Mouse (Mus musculus) intestine, embryonic 15.5 days (tissue): ENCODE results near the gene Gm11027. TPM values are rescaled to one million over a fixed set of nuclear protein-coding genes. Genes with fewer than 3 reads are reported as not detected.
"Not testable (repeated sequence)": the region's sequence is repeated elsewhere in the genome, so short reads cannot be mapped to it uniquely, and the experiment has no call there.

ENCODE experiments used
- ATAC-seq: fragments of 200-750 bp; cut with Nextera tagmentation; 2 replicates; pipeline ENCODE4 v1.8.0; 2017; ENCODE audit warnings: moderate TSS enrichment, moderate library complexity
- H3K27ac ChIP-seq: fragments of 300-500 bp; sonication (generic); 2 replicates; pipeline ENCODE4 v1.5.1; 2015; ENCODE audit warnings: mild to moderate bottlenecking, inconsistent platforms
- H3K27me3 ChIP-seq: fragments of 300-500 bp; sonication (generic); replicated peaks from 2 replicates; pipeline ENCODE4 v1.6.1; 2015; ENCODE audit warnings: inconsistent platforms
- H3K36me3 ChIP-seq: fragments of 300-500 bp; sonication (generic); 2 replicates; pipeline ENCODE4 v1.6.1; 2015; ENCODE audit warnings: inconsistent platforms
- H3K4me1 ChIP-seq: fragments of 300-500 bp; sonication (generic); replicated peaks from 2 replicates; pipeline ENCODE4 v1.6.1; 2015; ENCODE audit warnings: inconsistent platforms
- H3K4me2 ChIP-seq: fragments of 300-500 bp; sonication (generic); replicated peaks from 2 replicates; pipeline ENCODE4 v1.6.1; 2015; ENCODE audit warnings: mild to moderate bottlenecking, inconsistent platforms
- H3K4me3 ChIP-seq: fragments of 300-500 bp; sonication (generic); replicated peaks from 2 replicates; pipeline ENCODE4 v1.5.1; 2015; ENCODE audit warnings: inconsistent platforms
- H3K9ac ChIP-seq: fragments of 300-500 bp; sonication (generic); 2 replicates; pipeline ENCODE4 v1.6.1; 2015; ENCODE audit warnings: inconsistent platforms
- H3K9me3 ChIP-seq: fragments of 300-500 bp; sonication (generic); 2 replicates; pipeline ENCODE4 v1.6.1; 2016; ENCODE audit warnings: inconsistent platforms
- WGBS: fragments of 180-500 bp; shearing (Covaris S2); methylation state at CpG from one replicate; pipeline ENCODE4 v1.1.7; 2015; 5-methylcytosine and 5-hydroxymethylcytosine counted together
- polyA plus RNA-seq: library from polyadenylated mRNA; unstranded; fragments of >200 nt; fragmentation: Nextera tagmentation; extraction: Ambion mirVana; gene quantifications from 2 replicates; pipeline ENCODE4 v1.2.1, GENCODE M21; 2015

Gene Gm11027
- not detected in 2 replicates for polyA plus RNA-seq

GRCm38 (mm10) chr12:116275086-116275485 is at the start of gene Gm11027:
Gm11027 (plus strand) TSS chr12:116275386.
- ATAC-seq, H3K27ac ChIP-seq, H3K9ac ChIP-seq, H3K4me2 ChIP-seq, H3K27me3 ChIP-seq, H3K36me3 ChIP-seq, H3K9me3 ChIP-seq, H3K4me1 ChIP-seq, H3K4me3 ChIP-seq: not testable (repeated sequence)
- 84% methylated on average over 2 of the region's 2 CpGs for WGBS

DNA sequence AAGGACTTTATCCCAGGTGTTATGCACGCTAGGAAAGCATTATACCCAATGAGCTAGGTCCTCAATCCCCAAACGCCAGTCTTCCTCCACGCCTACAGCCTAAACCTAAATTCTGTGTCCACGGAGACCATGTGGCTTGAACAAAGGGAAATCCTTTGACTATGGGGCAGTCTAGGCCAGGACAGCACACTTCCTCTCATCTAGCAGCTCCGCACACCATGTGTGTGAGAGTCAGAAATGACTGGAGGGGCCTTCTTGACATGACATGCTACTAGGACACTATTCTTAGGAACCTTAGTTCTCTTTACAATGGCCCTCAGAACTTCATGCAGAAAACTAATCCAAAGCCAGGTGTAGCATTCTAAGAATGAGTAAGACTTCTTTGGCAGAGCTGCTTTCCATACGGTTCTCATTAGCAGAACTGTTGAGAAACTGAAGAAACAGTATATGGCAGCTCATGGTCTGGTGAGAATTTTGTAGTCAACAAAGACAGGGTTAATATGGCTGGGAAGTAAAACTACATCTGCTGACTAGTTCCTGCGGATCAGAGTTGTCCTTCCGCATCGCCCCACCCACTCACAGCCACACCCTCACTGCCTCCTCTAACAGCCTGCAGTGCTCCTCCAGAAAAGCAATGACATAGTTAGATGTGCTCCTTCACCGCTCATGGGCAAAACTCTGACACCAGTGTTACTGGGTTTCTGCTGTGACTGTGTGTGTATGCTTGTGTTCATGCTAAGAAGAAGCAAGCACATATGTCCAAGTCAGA is 48.7 kb upstream of the Gm11027 start:
- Histone ChIP-seq H3K9ac (no peak overlapping the region), H3K36me3 (no peaks in the 10 kb centered on the region), H3K4me1 (no peaks in the 10 kb centered on the region), H3K27me3 (no peaks in the 10 kb centered on the region), H3K27ac (no peak overlapping the region), H3K9me3 (no peaks in the 10 kb centered on the region), H3K4me3 (no peak overlapping the region), H3K4me2 (no peak overlapping the region)
- no peak; the same call in 1 of the 2 replicates for ATAC-seq
- WGBS = 83% methylated on average over 10 of the region's 10 CpGs

DNA sequence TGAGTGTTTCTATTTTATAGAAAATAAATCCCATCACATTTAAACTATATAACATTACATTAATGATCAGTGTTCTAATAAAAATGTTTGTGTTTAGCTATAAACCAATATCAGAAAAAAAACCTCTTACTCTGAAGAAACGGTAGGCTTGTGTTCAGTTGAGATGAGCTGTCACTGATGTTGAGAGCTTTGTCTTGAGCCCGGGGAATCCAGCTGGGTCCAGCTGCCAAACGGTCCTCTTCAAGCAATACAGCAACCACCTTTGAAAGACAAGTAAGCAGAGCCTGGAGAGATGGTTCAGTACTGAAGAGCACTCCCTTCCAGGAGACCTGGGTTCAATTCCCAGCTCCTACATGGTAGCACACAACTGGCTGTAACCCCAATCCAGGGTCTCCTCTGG is 45.7 kb upstream of the Gm11027 start:
- no peak overlapping the region for H3K4me2 ChIP-seq
- ATAC-seq = no peak
- H3K9me3 ChIP-seq = no peaks in the 10 kb centered on the region
- H3K27ac ChIP-seq = no peak overlapping the region
- no peak overlapping the region for H3K4me3 ChIP-seq
- no peaks in the 10 kb centered on the region for H3K27me3 ChIP-seq
- WGBS = 60% methylated on average over 3 of the region's 3 CpGs
- no peak overlapping the region for H3K9ac ChIP-seq
- no peaks in the 10 kb centered on the region for H3K36me3 ChIP-seq
- H3K4me1 ChIP-seq = no peaks in the 10 kb centered on the region

DNA sequence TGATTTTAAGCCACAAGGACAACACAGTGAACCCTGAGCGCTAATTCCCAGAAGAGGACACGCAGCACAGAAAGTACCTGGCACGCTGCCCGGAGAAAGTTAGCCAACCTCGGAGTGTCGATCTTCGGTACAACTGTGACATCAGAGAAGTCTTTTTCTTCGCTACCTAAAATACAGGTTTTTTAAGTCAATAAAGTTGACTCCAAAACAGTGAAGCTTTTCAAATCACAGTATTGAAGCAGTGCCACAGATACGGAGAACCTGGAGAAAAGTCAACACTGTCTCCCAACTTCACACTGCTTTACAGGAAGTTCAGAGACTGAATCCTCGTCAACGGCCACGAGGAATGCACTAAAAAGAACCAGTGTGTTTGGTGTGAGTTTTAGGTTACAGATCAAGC is 43.6 kb upstream of the Gm11027 start:
- no peaks in the 10 kb centered on the region for H3K36me3 ChIP-seq
- no peaks in the 10 kb centered on the region for H3K27me3 ChIP-seq
- ATAC-seq = no peak
- H3K9me3 ChIP-seq = no peaks in the 10 kb centered on the region
- no peak overlapping the region for H3K27ac ChIP-seq
- WGBS = 58% methylated on average over 12 of the region's 12 CpGs
- no peaks in the 10 kb centered on the region for H3K4me1 ChIP-seq
- no peak overlapping the region for H3K4me3 ChIP-seq
- no peak overlapping the region for H3K9ac ChIP-seq
- H3K4me2 ChIP-seq = no peak overlapping the region

GRCm38 (mm10) chr12:116232061-116232460 is 43.1 kb upstream of the Gm11027 start:
- Histone ChIP-seq H3K27me3 (no peaks in the 10 kb centered on the region), H3K36me3 (no peaks in the 10 kb centered on the region), H3K4me3 (no peak overlapping the region), H3K9me3 (no peaks in the 10 kb centered on the region), H3K4me1 (no peaks in the 10 kb centered on the region), H3K9ac (no peak overlapping the region), H3K4me2 (no peak overlapping the region), H3K27ac (no peak overlapping the region)
- ATAC-seq = no peak
- 81% methylated on average over 1 of the region's 1 CpGs for WGBS

- WGBS = 74% methylated on average over 4 of the region's 4 CpGs
- no peaks in the 10 kb centered on the region for H3K4me1 ChIP-seq
- H3K9me3 ChIP-seq = no peaks in the 10 kb centered on the region
- no peaks in the 10 kb centered on the region for H3K27me3 ChIP-seq
- no peak overlapping the region for H3K4me2 ChIP-seq
- H3K9ac ChIP-seq = no peak overlapping the region
- H3K4me3 ChIP-seq = no peak overlapping the region
- ATAC-seq = peak; percentile 27; the same call in 1 of the 2 replicates
- H3K36me3 ChIP-seq = no peaks in the 10 kb centered on the region
- no peak overlapping the region for H3K27ac ChIP-seq
These were observed 39.8 kb upstream of the Gm11027 start for GRCm38 (mm10) chr12:116235356-116235755.

- no peaks in the 10 kb centered on the region; the same call in 1 of the 2 replicates for H3K36me3 ChIP-seq
- H3K9me3 ChIP-seq = no peaks in the 10 kb centered on the region
- no peak overlapping the region for H3K9ac ChIP-seq
- no peak for ATAC-seq
- H3K4me3 ChIP-seq = no peak overlapping the region
- WGBS = 77% methylated on average over 3 of the region's 3 CpGs
- no peaks in the 10 kb centered on the region for H3K27me3 ChIP-seq
- H3K4me2 ChIP-seq = no peak overlapping the region
- H3K27ac ChIP-seq = no peak overlapping the region
- no peaks in the 10 kb centered on the region for H3K4me1 ChIP-seq
These were observed 38.5 kb upstream of the Gm11027 start for GRCm38 (mm10) chr12:116236658-116237057.

DNA sequence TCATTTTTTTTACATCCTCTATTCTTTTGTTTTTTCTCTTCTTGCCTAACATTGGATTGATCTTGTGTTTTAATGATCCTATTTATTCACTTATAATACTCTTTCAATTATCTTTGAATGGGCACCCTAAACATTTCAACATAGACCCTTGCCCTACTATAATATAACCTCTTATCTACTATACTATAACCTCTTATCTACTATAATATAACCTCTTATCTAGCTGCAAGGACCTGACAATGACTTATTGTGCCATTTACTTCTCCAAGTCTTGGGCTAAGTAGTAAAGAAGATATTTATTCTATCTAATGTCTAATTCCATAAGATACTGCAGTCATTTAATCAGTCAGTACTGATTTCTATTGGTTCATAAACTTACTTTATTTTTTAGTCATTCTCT is 36.8 kb upstream of the Gm11027 start:
- Histone ChIP-seq H3K4me1 (no peaks in the 10 kb centered on the region), H3K9me3 (no peaks in the 10 kb centered on the region), H3K36me3 (no peaks in the 10 kb centered on the region; the same call in 1 of the 2 replicates), H3K27me3 (no peaks in the 10 kb centered on the region), H3K27ac (no peak overlapping the region), H3K4me2 (no peak overlapping the region), H3K9ac (no peak overlapping the region), H3K4me3 (no peak overlapping the region)
- peak; percentile 90 for ATAC-seq

- no peak overlapping the region for H3K4me2 ChIP-seq
- no peak overlapping the region for H3K4me3 ChIP-seq
- H3K27ac ChIP-seq = no peak overlapping the region
- H3K36me3 ChIP-seq = no peaks in the 10 kb centered on the region; the same call in 1 of the 2 replicates
- 77% methylated on average over 3 of the region's 3 CpGs for WGBS
- no peaks in the 10 kb centered on the region for H3K9me3 ChIP-seq
- peak; percentile 37; the same call in 1 of the 2 replicates for ATAC-seq
- H3K4me1 ChIP-seq = no peaks in the 10 kb centered on the region
- no peak overlapping the region for H3K9ac ChIP-seq
- H3K27me3 ChIP-seq = no peaks in the 10 kb centered on the region
These were observed 36.4 kb upstream of the Gm11027 start for GRCm38 (mm10) chr12:116238803-116239202.

- 74% methylated on average over 1 of the region's 1 CpGs for WGBS
- Histone ChIP-seq H3K27me3 (no peaks in the 10 kb centered on the region), H3K9me3 (no peaks in the 10 kb centered on the region), H3K36me3 (peaks cover 4% of the 10 kb centered on the region; the same call in 1 of the 2 replicates), H3K4me3 (no peak overlapping the region), H3K27ac (no peak overlapping the region), H3K4me1 (no peaks in the 10 kb centered on the region), H3K4me2 (no peak overlapping the region), H3K9ac (no peak overlapping the region)
- no peak for ATAC-seq
These were observed 30.6 kb upstream of the Gm11027 start for GRCm38 (mm10) chr12:116244601-116245000.

DNA sequence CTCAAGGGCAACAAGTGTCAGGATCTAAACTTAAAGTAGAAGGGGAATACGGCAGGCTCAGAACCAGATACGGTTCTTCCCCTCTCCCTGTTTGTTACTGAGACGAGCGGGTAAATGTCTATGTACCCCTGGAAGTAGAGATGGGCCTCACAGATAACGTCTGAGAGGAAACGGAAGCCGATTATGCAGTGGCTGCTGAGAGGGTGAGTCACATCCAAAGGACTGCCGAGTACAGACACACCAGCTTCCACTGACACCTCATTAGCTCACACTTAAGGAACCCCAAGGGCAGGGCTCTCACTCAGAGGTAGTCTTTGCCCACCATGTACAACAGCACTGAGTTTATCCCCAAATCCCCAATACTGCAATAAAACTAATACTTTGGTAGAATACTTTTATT is 20.5 kb upstream of the Gm11027 start:
- Histone ChIP-seq H3K9ac (no peak overlapping the region), H3K36me3 (no peaks in the 10 kb centered on the region), H3K4me2 (no peak overlapping the region), H3K27ac (no peak overlapping the region), H3K9me3 (no peaks in the 10 kb centered on the region), H3K4me1 (no peaks in the 10 kb centered on the region), H3K4me3 (no peak overlapping the region), H3K27me3 (no peaks in the 10 kb centered on the region)
- WGBS = 59% methylated on average over 8 of the region's 8 CpGs
- no peak for ATAC-seq

DNA sequence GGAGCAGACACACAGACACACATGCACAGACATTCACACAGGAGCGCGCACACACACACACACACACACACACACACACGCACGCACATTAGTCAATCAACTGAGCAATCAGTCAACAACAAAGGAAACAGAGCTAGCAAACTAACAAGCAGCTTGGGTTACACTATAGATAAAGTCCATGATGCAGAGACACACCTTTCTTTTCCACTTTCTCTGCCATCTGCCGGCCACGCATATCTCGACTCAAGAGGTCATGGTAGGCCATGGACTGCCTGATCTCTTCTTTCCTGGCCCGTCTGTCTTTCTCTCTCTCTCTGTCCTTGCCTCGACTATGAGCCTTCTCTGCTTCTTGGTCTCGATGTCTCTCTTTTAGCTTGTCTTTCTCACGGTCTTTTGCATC is 19.6 kb upstream of the Gm11027 start:
- Histone ChIP-seq H3K4me1 (no peaks in the 10 kb centered on the region), H3K27ac (no peak overlapping the region), H3K27me3 (no peaks in the 10 kb centered on the region), H3K9me3 (no peaks in the 10 kb centered on the region), H3K36me3 (no peaks in the 10 kb centered on the region), H3K4me3 (no peak overlapping the region), H3K9ac (no peak overlapping the region), H3K4me2 (no peak overlapping the region)
- ATAC-seq = no peak
- WGBS = 92% methylated on average over 11 of the region's 11 CpGs

GRCm38 (mm10) chr12:116258321-116258720 is 16.9 kb upstream of the Gm11027 start:
- no peak overlapping the region for H3K4me3 ChIP-seq
- no peaks in the 10 kb centered on the region for H3K36me3 ChIP-seq
- no peaks in the 10 kb centered on the region for H3K9me3 ChIP-seq
- ATAC-seq = no peak
- H3K27ac ChIP-seq = no peak overlapping the region
- WGBS = 83% methylated on average over 2 of the region's 2 CpGs
- no peaks in the 10 kb centered on the region for H3K4me1 ChIP-seq
- H3K27me3 ChIP-seq = no peaks in the 10 kb centered on the region
- no peak overlapping the region for H3K9ac ChIP-seq
- no peak overlapping the region for H3K4me2 ChIP-seq
